Mouse (Mus musculus): ENCODE data around the gene L3mbtl1.

DNA sequence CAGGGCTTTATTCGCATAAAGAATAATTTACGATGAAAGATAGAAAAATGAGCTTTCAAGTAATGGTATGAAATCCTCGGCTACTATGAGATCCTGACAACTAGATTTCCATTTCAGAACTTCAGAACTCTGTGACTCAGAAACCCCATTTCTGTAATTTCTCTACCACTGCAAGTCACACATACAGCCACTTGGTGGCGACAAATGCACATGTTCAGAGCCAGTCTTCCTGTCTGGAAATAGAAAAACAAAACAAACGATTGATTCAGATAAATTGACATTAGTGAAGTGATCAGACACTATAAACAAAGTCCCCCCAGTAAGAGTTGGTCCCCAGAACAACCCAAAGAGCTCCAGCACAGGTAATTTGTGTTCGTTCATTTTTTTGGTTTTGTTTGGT is 21.1 kb upstream of the L3mbtl1 start:
- peak; percentile 47 for TF ChIP-seq CTCF (conservative IDR thresholded peaks at IDR 0.05; ENCODE audit: insufficient read depth, insufficient read length, low read depth, low read length)
- TF ChIP-seq POLR2A (IDR thresholded peaks at IDR 0.05; ENCODE audit: low read depth, low read length): no peak

Measured in kidney, adult 2 months (tissue).